Mouse (Mus musculus) skeletal muscle tissue, postnatal 0 days (tissue): ENCODE measurements around the gene 1110051M20Rik. TPM values are rescaled to one million over a fixed set of nuclear protein-coding genes. Genes with fewer than 3 reads are reported as not detected.

Experiments used
- microRNA-seq, 2 experiments: library from miRNA; unstranded; fragments of <30 nt; microRNA quantifications; one replicate each; pipeline ENCODE4; 2016
- polyA plus RNA-seq: library from polyadenylated mRNA; unstranded; fragments of >200 nt; fragmentation: Nextera tagmentation; extraction: Ambion mirVana; gene quantifications from 2 replicates; pipeline ENCODE4 v1.2.1, GENCODE M21; 2015

Gene 1110051M20Rik
- 24.2 and 28.0 TPM in 2 replicates for polyA plus RNA-seq

GRCm38 (mm10) chr2:91444286-91444892, at the start of gene 1110051M20Rik:
Gene 1110051M20Rik, minus strand, starts transcription at chr2:91444704.

GRCm38 (mm10) chr2:91457259-91457655, 12.8 kb upstream of the 1110051M20Rik start, which contains the start of gene Lrp4:
Gene Lrp4, plus strand, starts transcription at chr2:91457511.

GRCm38 (mm10) chr2:91264711-91265681, 179.5 kb downstream of the 1110051M20Rik start, which contains the start of gene Arfgap2:
Gene Arfgap2, plus strand, starts transcription at chr2:91264974.

GRCm38 (mm10) chr2:91255661-91256150, 188.8 kb downstream of the 1110051M20Rik start, which contains the start of gene Pacsin3:
Gene Pacsin3, plus strand, starts transcription at chr2:91255954.

GRCm38 (mm10) chr2:91236601-91237510, 207.6 kb downstream of the 1110051M20Rik start, which contains the start of gene Ddb2:
Gene Ddb2, minus strand, starts transcription at chr2:91236982.

Small RNAs within 50 kb of the gene (microRNA-seq; reads per million reads assigned to microRNA genes)
- gene Gm22071 = 0 reads per million in 2 experiments

Other genes starting within 250 kb of the 1110051M20Rik start
- 4.0 and 13.8 TPM in 2 replicates for gene Nr1h3, start 241.9 kb downstream of the 1110051M20Rik start, polyA plus RNA-seq
- 11.3 and 14.2 TPM in 2 replicates for gene Acp2, start 241.8 kb downstream of the 1110051M20Rik start, polyA plus RNA-seq
- gene Ddb2, start 207.7 kb downstream of the 1110051M20Rik start, polyA plus RNA-seq = 5.9 and 6.2 TPM in 2 replicates
- 240 and 279 TPM in 2 replicates for gene Pacsin3, start 188.8 kb downstream of the 1110051M20Rik start, polyA plus RNA-seq
- gene Arfgap2, start 179.7 kb downstream of the 1110051M20Rik start, polyA plus RNA-seq = 77.1 and 79.2 TPM in 2 replicates
- gene Lrp4, start 12.8 kb upstream of the 1110051M20Rik start, polyA plus RNA-seq = 6.0 and 6.5 TPM in 2 replicates
- 25.1 and 25.3 TPM in 2 replicates for gene Ckap5, start 82.1 kb upstream of the 1110051M20Rik start, polyA plus RNA-seq
- gene F2, start 191.7 kb upstream of the 1110051M20Rik start, polyA plus RNA-seq = 3.4 and 4.0 TPM in 2 replicates
- 4.0 and 4.1 TPM in 2 replicates for gene Zfp408, start 205.1 kb upstream of the 1110051M20Rik start, polyA plus RNA-seq
- 38.7 and 49.7 TPM in 2 replicates for gene Arhgap1, start 205.2 kb upstream of the 1110051M20Rik start, polyA plus RNA-seq